Mouse (Mus musculus) E14TG2a.4 (cell line): ENCODE measurements around the gene Camk2b.

Experiments
- CTCF ChIP-seq: conservative IDR thresholded peaks from 2 replicates; pipeline ENCODE4 v1.5.1; 2014; ENCODE audit warnings: low read length
- NANOG ChIP-seq: IDR thresholded peaks from 2 replicates; pipeline ENCODE4 v1.6.1; 2014; ENCODE audit warnings: borderline replicate concordance, low read length, mixed read lengths
- POU5F1 ChIP-seq: IDR thresholded peaks from 2 replicates; pipeline ENCODE4 v1.6.1; 2014; ENCODE audit warnings: low read length, borderline replicate concordance

DNA sequence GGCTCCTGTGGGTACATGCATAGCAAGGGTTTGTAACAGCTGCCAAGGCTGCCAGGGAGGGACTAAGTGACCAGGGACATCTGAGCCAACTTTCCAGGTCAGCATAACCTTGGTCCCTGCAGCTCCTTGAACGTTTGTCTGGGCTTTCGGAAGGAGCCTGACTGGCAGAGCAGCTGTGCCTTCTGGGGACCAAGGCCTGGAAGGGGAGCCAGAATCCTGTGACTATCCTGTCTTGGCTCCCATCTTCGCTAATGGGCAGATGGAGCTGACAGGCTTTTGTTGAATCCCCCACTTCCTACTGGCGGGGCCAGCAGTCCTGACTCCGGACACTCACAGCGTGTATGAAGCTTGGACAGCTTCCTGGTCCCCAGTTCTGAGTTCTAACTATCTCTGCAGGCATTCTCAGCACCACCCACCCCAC, 51.1 kb downstream of the Camk2b start:
- TF ChIP-seq CTCF: no peak
- TF ChIP-seq POU5F1: no peak
- TF ChIP-seq NANOG: no peak
